Mouse (Mus musculus): ENCODE results near the gene 4931422A03Rik. TPM values are rescaled to one million over a fixed set of nuclear protein-coding genes. Genes with fewer than 3 reads are reported as not detected.

Gene 4931422A03Rik
- total RNA-seq, 2 experiments from 2014 or later = 0.96 TPM; not detected in 1

DNA sequence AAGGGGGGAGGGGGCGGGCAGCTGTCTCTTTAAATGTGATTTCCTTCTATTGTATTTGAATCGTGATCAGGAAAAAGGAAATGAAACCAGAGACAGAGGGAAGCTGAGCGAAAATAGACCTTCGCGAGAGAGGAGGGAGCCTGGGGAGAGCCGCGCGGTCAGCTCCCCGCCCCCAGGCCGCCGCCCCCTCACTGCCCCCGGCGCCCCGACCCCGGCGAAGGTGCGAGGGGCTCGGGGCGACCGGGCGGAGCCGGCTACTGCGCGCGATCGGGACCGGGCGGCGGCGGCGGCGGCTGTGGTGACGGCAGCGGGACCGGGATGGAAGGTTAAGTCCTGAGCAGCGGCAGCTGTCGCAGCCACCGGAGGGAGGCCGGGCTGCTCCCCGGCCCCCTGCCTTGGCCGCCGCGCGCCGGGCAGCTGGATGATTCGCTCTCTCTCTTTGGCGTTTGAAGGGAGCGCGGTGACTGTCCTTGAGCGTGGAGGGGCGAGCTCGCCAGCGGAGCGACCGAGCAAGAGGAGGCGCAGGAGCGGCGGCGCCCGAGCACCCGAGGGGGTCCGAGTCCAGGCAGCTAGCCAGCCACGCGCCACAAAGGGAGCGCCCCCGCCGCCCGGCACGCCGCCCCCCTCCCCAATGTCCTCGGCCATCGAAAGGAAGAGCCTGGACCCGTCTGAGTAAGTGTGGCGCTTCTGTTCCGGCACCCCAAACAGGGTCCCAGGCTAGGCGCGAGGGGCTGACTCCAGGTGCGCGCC is 57.9 kb downstream of the 4931422A03Rik start:
- DNase-seq (ENCODE audit: low spot score in 2 of 2) = peak; percentile 30 to 35

DNA sequence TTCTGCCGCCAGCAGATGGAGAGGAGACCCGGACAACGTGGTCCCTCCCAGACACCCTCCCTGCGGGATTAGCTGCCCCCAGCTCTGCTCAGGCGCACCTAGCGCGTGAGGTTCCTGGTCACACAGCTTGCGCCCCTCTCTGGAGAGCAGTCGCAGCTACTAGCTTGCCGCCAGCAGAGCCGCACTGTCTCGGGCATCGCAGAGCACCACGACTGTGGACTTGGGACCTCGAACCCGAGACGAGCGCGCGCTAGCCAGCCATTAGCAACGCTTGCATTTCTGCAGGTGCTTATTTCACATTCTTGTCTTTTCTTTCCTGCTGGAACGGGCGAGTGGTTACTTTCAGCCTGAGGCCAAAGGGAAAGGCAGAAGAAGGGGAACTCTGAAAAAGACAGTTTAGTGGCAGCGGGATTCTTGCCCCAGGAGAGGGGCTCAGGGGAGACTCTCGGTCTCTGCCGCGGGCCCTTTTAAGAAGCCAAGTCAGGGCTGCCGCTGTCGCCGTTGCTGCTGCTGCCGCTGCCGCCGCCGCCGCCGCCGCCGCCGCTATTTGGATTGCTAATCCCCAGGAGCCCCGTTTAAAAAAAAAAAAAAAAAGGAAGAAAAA is 58.6 kb downstream of the 4931422A03Rik start:
- peak; percentile 18 to 21 for DNase-seq (ENCODE audit: low spot score in 2 of 2)

DNA sequence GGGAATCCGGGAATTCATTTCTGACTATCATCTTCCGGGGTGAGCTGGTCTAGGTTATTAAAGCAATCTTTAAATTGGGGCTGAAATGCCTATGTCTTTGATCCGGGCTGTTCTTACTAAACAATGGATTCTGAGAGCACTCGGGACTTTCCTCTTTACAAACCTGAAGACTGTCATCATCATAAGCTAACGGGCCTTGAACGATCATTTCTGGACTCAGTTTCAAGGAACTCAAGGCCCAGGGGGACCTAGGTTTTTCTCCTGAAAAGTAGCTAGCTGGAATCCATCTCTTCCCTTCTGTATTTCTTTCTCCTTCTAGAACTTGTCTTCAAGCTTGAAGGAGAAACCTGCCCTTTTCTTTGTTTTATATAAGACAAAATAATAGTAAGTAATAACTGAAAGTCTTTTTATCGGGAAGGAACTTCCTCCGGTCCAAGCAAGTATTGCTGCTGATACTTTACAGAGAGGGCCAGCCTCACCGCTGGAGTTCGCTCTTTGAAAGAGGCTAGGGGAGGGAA is 59.2 kb downstream of the 4931422A03Rik start:
- DNase-seq (ENCODE audit: low spot score in 2 of 2) = no peak

DNA sequence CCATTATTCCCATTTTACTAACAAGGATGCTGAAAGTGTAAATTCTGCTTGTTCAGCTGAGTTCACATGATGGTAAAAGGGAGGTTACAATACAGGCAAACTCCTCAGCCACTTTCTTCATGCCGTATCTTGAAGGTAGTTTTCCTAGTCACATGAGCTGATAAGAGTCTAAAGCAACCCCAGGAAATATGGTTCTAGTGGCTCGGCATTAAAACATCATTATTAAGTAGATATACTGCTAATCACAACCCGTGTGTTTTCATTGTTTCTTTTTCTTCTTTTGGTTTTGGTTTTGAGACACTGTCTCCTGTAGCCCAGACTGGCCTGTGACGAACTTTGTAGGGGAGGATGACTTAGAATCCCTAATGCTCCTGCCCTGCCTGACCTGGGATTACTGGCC is 60.0 kb downstream of the 4931422A03Rik start:
- DNase-seq (ENCODE audit: low spot score in 2 of 2) = no peak

DNA sequence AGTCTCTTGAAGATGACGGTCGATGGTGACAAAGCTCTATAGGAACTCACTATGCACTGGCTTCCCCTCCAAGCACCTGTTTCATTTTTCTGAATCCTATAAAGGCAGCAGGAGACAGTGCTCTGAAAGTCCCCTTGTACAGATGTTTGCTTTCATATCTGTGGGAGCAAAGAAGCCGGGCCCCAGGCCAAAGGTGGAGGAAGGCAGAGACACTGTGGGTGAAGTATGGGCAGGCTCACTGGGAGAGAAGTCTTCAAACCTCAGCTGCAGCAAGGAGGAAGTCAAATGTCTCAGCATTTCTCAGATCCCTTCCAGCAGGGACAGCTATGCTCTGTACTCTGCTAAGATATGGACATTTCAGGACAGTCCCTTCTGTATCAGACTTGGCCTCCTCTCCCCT is 62.8 kb downstream of the 4931422A03Rik start:
- no peak for DNase-seq (ENCODE audit: low spot score in 2 of 2)

DNA sequence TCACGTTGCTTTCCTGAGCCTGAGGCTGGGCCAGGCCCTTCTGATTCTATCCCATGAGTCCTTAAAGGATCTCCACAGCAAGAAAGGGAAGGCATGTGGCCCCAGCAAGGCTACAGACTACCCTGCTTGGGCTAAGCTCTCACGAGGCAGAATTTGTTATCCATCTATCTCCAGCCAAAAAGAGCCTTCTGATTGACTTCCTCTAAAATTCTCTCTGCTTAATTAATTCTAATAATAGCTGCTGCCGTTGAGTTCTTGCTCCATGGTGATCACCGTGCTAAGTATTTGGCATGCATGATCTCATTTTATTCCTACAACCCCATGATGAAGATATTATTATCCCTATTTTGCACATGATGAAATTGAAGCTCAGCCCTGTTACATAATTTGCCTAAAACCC is 65.8 kb downstream of the 4931422A03Rik start:
- no peak for DNase-seq (ENCODE audit: low spot score in 2 of 2)

DNA sequence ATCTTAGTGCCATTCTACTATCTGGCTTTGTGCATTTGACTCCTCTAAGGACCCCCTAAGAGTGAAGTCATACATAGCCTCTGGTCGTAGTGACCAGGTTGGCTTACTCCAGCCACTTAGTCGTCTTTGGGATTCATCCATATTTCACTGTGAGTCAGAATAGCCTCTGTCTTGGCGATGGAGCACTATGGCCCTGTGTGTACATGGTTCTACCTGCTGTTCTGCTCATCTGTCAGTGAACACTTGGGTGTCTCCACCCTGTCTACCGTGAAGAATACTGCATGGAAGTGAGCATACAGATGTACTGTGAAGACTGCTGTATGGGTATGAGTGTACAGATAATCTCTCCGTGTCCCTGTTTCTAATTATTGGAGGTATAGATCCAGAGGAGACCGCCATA is 68.6 kb downstream of the 4931422A03Rik start:
- DNase-seq (ENCODE audit: low spot score in 2 of 2) = no peak

DNA sequence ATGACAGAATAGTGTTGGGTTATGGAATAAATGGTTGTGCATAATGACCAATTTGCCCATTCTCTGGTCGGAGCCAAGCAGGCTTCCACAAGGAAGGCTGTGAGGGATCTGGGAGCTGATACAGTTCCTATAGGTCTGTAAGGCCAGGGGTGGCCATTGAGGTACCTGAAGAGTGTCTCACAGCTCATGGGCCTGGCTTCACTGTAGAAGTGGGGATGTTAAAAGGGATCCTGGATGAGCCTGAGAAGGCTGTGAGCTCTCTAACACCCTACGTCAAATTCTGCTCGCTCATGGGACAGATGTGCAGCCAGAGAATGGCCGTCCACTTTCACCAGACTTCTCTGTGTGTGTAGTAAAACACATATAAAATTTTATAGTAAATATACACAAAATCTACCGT is 69.1 kb downstream of the 4931422A03Rik start:
- DNase-seq (ENCODE audit: low spot score in 2 of 2) = no peak

DNA sequence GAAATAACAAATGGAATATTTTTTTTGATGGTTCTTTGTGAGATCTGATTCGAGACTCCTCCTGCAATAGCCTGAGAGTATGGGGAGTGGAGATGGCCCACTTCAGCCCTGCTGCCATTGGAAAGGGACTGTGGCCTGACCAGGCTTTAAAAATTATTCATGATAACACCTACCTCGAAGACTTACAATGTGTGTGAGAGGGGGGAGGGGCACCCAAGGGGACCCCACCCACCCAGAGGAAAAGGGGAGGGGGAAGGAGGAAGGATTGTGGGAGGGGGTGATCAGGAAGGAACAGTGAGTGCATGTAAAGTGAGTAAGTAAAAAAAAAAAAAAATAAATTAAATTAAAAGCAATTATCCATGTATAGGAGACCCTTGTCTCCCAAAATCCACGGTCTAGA is 69.5 kb downstream of the 4931422A03Rik start:
- no peak for DNase-seq (ENCODE audit: low spot score in 2 of 2)

DNA sequence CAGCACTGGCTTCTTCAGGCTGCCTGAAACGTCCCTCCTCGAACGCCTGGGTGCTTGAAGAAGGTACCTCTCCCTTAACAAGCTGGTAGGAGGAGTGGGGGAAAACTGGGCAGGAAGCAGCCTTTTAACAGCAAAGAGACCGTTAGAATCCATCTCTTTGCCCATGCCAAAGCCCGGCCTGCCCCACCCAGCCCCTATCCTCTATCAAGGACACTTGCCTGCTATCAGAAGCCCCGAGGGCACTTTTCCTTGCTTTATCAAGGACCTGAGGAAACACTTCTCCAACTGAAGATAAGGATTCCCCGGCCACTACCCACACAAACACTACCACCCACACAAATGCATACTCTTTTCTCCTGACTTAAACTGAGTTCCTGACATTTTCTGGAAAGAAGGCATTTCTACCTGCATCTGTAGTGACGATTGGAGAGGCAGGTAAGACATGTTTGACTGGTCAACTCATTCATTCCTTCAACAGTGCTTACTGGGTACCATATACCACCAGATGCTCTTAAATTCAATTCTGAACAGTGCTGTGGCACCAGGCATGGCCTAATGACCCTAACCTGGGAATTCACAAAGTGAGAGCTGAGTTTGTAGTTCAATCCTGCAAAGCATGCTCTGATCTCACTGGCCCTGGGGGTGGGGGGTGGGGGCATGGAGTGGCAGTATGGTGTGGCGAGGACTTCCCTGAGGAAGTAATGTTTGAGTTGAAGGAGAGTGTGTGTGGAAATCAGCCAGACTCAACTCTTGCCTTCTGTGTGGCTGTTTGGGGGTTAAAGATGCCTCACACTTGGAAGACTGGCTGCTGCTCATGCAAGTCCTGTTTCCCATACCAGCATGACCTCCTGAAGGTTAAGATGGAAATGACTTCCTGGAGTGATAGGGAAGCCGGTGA is 70.3 kb downstream of the 4931422A03Rik start, which contains the start of gene Lmo2:
TSS of gene Lmo2 (plus strand) at position 338 of the 898 bp plus-strand sequence.
- DNase-seq (ENCODE audit: low spot score in 2 of 2) = no peak

DNA sequence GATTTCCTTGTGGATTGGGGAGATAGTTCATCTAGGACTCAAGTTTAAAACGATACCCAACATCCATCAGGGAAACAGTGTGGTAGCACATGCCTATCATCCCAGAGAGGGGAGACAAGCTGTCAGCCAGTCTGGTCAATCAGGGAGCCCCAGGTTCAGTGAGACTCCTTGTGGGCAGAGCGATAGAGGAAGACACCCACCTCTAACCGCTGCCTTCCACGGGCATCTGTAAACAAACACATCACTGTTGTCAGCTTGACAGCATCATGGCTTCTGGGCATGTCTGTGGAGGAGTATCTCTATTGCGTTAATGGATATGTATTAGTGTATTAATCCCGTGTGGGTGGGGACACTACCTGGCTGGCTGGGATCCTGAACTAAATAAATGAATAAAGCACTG is 71.3 kb downstream of the 4931422A03Rik start:
- DNase-seq (ENCODE audit: low spot score in 2 of 2) = no peak

DNA sequence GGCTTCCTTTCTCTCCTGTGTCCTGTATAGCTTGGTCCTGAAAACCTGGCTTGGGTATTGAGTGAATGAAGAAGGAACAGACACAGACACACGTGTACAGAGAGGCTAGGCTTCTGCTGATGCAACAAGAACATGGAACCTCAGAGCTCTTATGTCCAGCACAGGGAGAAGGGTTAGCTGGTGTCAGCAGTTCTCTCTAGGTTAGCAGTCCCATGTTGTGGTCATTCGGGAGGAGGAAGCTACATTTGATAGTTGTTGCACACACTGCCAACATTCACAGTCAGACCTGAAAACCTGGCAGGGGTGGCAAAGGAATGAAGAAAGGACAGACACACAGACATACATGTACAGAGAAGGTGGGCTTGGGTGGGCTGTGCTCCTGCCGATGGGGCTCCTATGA is 72.4 kb downstream of the 4931422A03Rik start:
- no peak for DNase-seq (ENCODE audit: low spot score in 2 of 2)

DNA sequence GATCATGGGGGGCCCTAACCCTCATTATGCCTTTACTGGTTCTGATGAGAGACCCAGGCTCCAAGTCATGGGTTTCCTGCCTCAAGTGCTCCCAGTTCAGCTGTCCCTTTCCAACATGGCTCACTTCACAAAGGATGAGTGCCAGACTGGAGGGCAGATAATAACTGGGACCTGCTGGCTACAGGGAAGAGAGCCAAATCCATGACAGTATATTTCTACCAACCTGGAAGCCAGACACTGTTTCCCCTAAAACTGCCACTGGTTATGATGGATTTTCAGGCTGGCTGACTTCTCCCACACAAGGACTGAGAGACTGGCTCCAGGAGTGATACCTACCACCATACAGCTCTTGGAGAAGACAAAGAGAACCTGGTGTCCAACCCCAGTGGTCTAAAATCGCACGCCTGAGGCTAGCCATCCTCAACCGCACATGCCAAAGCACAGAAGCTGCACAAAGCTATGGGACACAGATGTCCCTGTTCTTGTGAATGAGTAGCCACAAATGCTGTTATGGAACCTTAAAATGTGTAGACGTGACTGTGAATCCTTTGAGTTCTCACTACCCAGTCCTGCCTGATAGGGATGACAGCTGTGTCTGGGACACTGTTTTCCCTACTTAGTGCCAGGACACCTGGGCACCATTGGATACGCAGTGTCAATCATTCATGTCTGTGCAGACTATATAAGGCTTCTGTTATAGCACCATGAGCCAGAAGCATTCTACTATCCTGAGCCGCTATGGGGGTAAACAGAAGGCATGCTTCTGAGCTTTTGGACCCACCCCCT is 74.9 kb downstream of the 4931422A03Rik start:
- no peak for DNase-seq (ENCODE audit: low spot score in 2 of 2)

DNA sequence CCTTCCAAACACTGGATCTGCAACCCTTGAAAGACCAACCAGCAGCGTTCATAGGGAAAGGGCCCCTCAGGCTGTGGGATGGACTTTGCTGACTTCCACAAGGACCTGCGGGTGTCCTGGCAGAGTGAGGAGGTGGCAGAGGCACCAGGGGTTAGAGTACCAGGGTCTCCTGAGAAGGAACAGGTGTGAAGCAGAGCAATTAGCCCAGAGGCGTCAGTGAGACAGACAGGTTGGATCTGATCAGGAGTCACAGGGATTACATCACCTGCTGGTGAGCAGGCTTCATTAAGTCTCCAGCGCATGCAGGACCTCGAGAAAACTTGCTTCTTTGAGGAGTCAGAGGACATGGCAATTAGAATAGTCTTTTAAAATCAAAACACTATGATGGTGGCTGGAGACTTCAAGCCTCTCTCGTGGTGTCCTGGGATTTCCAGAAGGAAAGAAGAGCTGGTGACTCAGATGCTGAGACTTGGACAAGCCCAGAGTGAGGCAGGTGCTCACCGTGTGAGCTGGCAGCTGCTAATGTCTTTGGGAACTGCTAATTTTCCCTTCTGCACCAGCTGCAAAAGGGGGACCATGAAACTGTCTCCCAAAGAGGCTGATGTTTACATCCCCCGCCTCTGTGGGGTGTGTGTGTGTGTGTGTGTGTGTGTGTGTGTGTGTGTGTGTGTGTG is 80.0 kb downstream of the 4931422A03Rik start:
- no peak for DNase-seq (ENCODE audit: low spot score in 2 of 2)

DNA sequence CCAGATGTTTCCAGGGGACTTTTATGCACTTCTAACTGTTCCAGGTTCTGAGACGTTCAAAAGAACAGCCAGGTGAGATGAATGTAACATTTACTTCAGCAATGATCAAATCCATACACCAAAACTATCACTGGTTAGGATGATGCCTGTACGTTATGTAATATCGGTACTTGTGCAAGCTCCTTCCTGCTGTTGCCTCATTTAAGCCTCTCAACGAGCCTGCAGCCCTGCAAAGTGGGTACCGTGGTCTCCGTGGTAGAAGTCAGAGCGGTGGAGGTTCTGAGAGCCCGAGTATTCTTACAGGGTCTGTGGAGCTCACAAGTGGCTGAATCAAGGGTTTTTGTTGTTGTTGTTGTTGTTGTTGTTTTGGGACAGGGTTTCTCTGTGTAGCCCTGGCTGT is 81.3 kb downstream of the 4931422A03Rik start:
- DNase-seq (ENCODE audit: low spot score in 2 of 2) = no peak

DNA sequence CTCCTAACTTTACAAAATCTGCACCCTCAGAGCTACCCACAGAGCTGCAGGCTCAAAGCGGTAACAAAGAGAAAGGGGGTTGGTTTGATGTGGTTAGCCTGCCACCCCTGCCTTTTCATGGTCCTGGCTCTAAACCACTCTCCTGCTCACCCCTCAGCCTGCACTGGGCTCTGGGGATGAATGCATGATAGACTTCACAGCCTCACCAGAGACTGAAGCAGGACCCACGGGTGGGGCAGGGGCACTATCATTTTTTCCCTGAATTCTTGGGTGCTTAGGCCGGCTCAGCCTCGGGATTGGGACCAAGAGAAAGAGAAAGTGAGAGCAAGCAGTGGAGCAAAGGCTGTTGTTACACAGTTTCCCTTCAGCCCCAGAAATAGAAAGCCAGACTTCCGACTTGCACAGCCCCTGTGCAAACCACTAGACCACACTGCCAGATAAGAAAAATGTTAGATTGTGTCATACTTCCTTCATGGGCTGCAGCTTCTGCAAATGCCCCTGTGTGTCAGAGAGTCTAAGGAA is 82.5 kb downstream of the 4931422A03Rik start:
- no peak for DNase-seq (ENCODE audit: low spot score in 2 of 2)

DNA sequence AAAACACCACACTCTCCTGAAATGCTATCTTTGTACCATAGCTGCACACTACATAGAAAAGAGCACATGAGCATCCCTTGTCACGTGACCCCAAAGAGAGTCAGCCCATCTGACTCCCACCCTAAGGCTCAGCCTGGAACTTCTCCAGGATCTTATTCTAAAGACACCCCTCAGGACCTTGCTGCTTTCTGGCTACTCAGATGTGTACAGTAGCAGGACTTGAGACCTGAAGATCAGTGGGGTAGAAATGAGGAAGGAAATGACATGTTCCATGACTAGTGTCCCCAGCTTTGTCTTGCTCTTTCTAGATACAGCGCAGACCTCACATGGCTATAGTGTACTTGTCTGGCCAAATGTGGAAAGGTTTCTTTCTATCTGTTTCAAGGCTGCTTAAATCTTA is 83.3 kb downstream of the 4931422A03Rik start:
- DNase-seq (ENCODE audit: low spot score in 2 of 2) = no peak

DNA sequence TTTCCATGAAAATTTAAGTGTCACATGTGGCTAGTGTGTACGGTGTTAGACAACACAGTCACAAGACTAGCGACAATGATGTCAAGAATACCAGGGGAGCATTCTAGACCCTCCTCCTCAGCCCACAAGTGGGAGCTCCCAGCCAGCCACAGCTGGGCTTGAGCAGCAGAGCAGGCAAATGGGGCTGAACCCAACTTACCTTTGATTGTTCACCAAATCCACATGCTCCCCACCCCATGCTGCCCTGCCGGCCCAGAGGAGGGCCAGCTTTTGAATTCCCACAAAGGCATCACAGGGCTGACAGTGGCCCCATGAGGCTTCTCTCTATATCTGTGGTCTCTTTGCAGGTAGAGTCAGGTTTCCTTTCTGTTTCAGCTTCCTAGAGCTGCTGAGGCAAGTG is 87.1 kb downstream of the 4931422A03Rik start:
- DNase-seq (ENCODE audit: low spot score in 2 of 2) = no peak

DNA sequence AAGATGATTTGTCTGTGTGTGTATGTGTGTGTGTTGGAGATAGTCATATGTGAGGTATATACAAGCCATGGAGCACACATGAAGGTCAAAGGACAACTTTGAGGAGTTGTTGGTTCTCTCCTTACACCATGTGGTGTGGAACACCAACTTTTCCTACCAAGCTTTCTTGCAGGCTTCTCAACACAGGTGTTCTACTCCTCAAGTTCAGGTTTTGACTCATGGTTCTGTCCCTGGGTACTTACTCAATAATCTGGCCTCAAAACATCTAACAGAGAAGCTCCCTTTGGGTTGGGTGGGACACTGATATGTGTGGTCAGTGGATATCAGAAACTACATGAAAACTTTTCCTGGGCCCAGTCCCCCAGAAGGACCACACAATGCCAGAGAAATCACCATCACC is 89.2 kb downstream of the 4931422A03Rik start:
- no peak for DNase-seq (ENCODE audit: low spot score in 2 of 2)

DNA sequence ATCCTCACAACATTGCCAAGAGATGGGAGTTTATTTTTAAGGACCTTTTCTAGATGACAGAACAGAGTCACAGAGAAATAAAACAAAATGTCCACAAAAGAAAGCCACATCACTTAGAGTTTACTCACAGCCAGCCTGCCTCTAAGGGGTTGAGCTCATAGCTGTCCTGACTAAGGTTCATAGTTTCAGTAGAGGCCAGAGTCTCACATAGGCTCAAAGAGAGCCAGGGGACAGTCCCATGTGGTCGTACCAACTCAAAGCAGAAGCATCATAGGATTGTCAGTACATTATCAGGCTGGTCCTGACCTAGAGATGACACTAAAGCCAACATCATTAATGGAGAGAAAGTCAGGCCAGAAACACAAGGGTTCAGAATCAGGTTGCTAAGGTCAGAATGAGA is 89.6 kb downstream of the 4931422A03Rik start:
- no peak for DNase-seq (ENCODE audit: low spot score in 2 of 2)

Measured in adrenal gland, postnatal 4 days (tissue).